Mouse (Mus musculus) hindbrain, embryonic 14.5 days (tissue): ENCODE measurements around the gene Oaz3. TPM values are rescaled to one million over a fixed set of nuclear protein-coding genes. Genes with fewer than 3 reads are reported as not detected.
A peak's percentile ranks its signal among the peaks of the same experiment; 100 is the strongest.

ENCODE experiments used
- ATAC-seq: fragments of 200-750 bp; cut with Nextera tagmentation; 2 replicates; pipeline ENCODE4 v1.8.0; 2017; ENCODE audit warnings: moderate number of reproducible peaks, mild to moderate bottlenecking, moderate TSS enrichment, moderate library complexity; ENCODE audit not compliant: low FRiP score
- DNase-seq: peaks from one replicate; pipeline ENCODE4 v3.0.0-alpha.2; 2015; ENCODE audit warnings: low spot score
- H3K27ac ChIP-seq: fragments of 300-500 bp; sonication (generic); 2 replicates; pipeline ENCODE4 v1.5.1; 2014; ENCODE audit warnings: mild to moderate bottlenecking, moderate library complexity
- H3K27me3 ChIP-seq: fragments of 300-500 bp; sonication (generic); 2 replicates; pipeline ENCODE4 v1.6.1; 2014; ENCODE audit warnings: mild to moderate bottlenecking, low read length, mixed read lengths; ENCODE audit not compliant: control insufficient read depth, insufficient read depth
- H3K36me3 ChIP-seq: fragments of 300-500 bp; sonication (generic); replicated peaks from 2 replicates; pipeline ENCODE4 v1.6.1; 2014; ENCODE audit not compliant: control insufficient read depth, insufficient read depth
- H3K4me1 ChIP-seq: fragments of 300-500 bp; sonication (generic); replicated peaks from 2 replicates; pipeline ENCODE4 v1.6.1; 2014; ENCODE audit warnings: antibody characterized with exemption, low read length, mixed read lengths; ENCODE audit not compliant: control insufficient read depth, insufficient read depth
- H3K4me2 ChIP-seq: fragments of 300-500 bp; sonication (generic); replicated peaks from 2 replicates; pipeline ENCODE4 v1.6.1; 2014; ENCODE audit warnings: mild to moderate bottlenecking, moderate library complexity
- H3K4me3 ChIP-seq: fragments of 300-500 bp; sonication (generic); replicated peaks from 2 replicates; pipeline ENCODE4 v1.5.1; 2014; ENCODE audit warnings: mild to moderate bottlenecking, low read length
- H3K9ac ChIP-seq: fragments of 300-500 bp; sonication (generic); 2 replicates; pipeline ENCODE4 v1.6.1; 2014
- H3K9me3 ChIP-seq: fragments of 300-500 bp; sonication (generic); 2 replicates; pipeline ENCODE4 v1.6.1; 2016; ENCODE audit warnings: low read length; ENCODE audit not compliant: control insufficient read depth
- WGBS: fragments of 180-500 bp; shearing (Covaris S2); extraction: QIAGEN DNeasy Blood & Tissue Kit; methylation state at CpG from one replicate; pipeline ENCODE4 v1.1.7; 2014; 5-methylcytosine and 5-hydroxymethylcytosine counted together
- polyA plus RNA-seq: library from polyadenylated mRNA; unstranded; fragments of >200 nt; fragmentation: Nextera tagmentation; extraction: Ambion mirVana; gene quantifications from 2 replicates; pipeline ENCODE4 v1.2.1, GENCODE M21; 2014

Gene Oaz3
- polyA plus RNA-seq, 1 experiment from 2014 or later, result 1.2 TPM

GRCm38 (mm10) chr3:94463926-94464578 lies 20.3 kb upstream of the Oaz3 start:
- Histone ChIP-seq H3K9ac (no peak overlapping the region; the same call in 1 of the 2 replicates), H3K4me1 (peaks cover 30% of the 10 kb centered on the region), H3K36me3 (no peaks in the 10 kb centered on the region), H3K9me3 (no peaks in the 10 kb centered on the region), H3K27me3 (no peaks in the 10 kb centered on the region), H3K4me3 (no peak overlapping the region), H3K27ac (peak overlapping the region; percentile 92), H3K4me2 (no peak overlapping the region)
- ATAC-seq, result peak; percentile 80
- WGBS, result 18% methylated on average over 11 of the region's 11 CpGs
- DNase-seq, result peak; percentile 71

GRCm38 (mm10) chr3:94459834-94460233 lies 16.1 kb upstream of the Oaz3 start:
- no peak overlapping the region for H3K4me3 ChIP-seq
- no peak for ATAC-seq
- H3K9me3 ChIP-seq, result no peaks in the 10 kb centered on the region
- no peak overlapping the region for H3K27ac ChIP-seq
- WGBS, result 97% methylated on average over 2 of the region's 2 CpGs
- H3K27me3 ChIP-seq, result no peaks in the 10 kb centered on the region
- H3K4me1 ChIP-seq, result peaks cover 14% of the 10 kb centered on the region
- no peak overlapping the region for H3K4me2 ChIP-seq
- H3K9ac ChIP-seq, result no peak overlapping the region
- no peak for DNase-seq
- H3K36me3 ChIP-seq, result no peaks in the 10 kb centered on the region

GRCm38 (mm10) chr3:94457055-94457454 lies 13.3 kb upstream of the Oaz3 start:
- Histone ChIP-seq H3K27ac (0 out of 2 replicates have a peak overlapping the region, but pooled peaks have one; percentile 53), H3K4me1 (no peaks in the 10 kb centered on the region), H3K9ac (no peak overlapping the region), H3K4me3 (no peak overlapping the region; the same call in 1 of the 2 replicates), H3K36me3 (no peaks in the 10 kb centered on the region), H3K9me3 (no peaks in the 10 kb centered on the region), H3K27me3 (no peaks in the 10 kb centered on the region), H3K4me2 (peak overlapping the region; percentile 42; the same call in 1 of the 2 replicates)
- DNase-seq (no peak), ATAC-seq (no peak)
- 77% methylated on average over 3 of the region's 3 CpGs for WGBS

DNA sequence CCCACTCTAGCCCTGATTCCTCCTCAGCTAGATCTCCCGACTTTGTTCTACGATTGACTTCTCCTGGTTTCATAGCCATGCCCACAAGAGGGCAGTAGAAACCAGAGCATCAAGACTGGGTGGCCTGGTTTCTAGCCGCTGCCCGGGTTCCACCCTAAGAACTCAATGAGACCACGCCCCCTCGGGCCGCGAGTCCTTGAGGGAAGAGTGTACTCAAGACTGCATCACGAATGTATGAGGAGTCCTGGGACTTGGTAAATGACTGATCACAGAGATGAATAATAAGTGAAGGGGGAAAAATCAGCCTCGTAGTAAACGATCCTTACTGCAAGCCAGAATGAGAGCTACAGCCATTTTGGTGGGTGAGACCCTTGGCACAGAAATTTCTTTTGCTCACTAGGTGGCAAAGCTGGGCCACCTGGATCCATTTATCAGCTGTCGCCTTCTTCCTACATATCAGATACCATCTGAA lies 12.8 kb upstream of the Oaz3 start:
- DNase-seq, result peak; percentile 96
- no peaks in the 10 kb centered on the region for H3K36me3 ChIP-seq
- no peaks in the 10 kb centered on the region for H3K27me3 ChIP-seq
- ATAC-seq, result peak; percentile 90
- peak overlapping the region; percentile 42 for H3K4me2 ChIP-seq
- H3K4me3 ChIP-seq, result peak overlapping the region; percentile 27
- peak overlapping the region; percentile 20; the same call in 1 of the 2 replicates for H3K9ac ChIP-seq
- H3K9me3 ChIP-seq, result no peaks in the 10 kb centered on the region
- 0 out of 2 replicates have a peak overlapping the region, but pooled peaks have one; percentile 53 for H3K27ac ChIP-seq
- WGBS, result 1% methylated on average over 12 of the region's 12 CpGs
- H3K4me1 ChIP-seq, result no peaks in the 10 kb centered on the region

DNA sequence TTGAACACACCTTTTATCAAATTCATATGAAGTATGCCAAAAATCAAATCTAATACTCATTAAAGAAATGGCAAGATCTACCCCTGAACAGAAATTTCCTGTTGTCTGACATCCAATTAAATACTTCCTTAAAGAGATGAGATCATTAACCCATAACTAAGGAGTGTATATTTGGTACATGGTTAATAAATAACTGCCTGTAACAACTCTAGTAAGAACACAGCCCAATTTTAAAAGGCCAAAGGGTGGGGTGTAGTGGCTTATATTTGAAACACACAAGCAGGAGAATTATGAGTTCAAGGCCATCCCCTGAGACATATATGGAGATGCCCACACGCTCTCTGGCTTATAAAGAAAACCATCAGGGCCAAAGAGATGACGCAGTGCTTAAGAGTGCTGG lies 5.7 kb upstream of the Oaz3 start:
- H3K36me3 ChIP-seq, result peaks cover 55% of the 10 kb centered on the region
- ATAC-seq (no peak), DNase-seq (no peak)
- no peaks in the 10 kb centered on the region for H3K9me3 ChIP-seq
- no peaks in the 10 kb centered on the region for H3K4me1 ChIP-seq
- no peak overlapping the region for H3K27ac ChIP-seq
- H3K9ac ChIP-seq, result no peak overlapping the region
- H3K27me3 ChIP-seq, result no peaks in the 10 kb centered on the region
- WGBS, result 98% methylated on average over 2 of the region's 2 CpGs
- H3K4me3 ChIP-seq, result no peak overlapping the region
- no peak overlapping the region for H3K4me2 ChIP-seq

DNA sequence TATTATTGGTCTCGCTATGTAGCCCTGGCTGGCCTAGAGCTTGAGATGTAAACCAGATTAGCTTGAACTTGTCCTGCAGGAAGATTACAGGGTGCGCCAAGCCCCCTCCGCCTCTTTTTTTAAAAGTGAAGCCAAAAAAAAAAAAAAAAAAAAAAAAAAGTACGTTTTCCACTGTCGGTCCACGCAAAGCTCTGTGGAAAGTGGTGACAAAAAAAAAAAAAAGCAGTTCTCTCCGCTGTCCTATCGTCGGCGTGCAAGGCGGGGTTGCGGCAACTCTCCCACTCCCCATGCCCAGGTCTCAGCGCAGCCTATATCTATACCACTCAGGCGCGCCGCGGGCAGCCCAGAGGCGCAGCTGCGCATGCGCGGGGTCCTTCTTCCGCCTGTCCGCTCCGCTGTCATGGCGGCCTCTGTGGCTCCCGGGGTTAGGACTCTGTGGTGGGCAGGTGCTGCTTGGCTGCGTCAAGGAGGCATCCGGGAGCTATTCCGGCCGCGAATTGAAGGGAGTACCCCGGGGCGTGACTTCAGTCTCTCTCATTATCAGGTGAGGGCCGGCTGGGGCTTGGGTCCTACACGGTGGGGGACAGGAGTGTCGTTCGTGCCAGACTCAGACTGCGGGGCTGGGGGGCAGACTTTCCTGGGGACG lies 641 bp downstream of the Oaz3 start, which contains the start of gene Mrpl9:
Gene Mrpl9, plus strand, starts transcription at position 368 of the 646 bp plus-strand sequence.
- WGBS, result 1% methylated on average over 39 of the region's 39 CpGs
- Histone ChIP-seq H3K4me1 (no peaks in the 10 kb centered on the region), H3K4me3 (peak within 1 kb of the TSS; percentile 98), H3K4me2 (peak within 1 kb of the TSS; percentile 91), H3K27me3 (no peaks in the 10 kb centered on the region), H3K9me3 (no peaks in the 10 kb centered on the region), H3K27ac (peak within 1 kb of the TSS; percentile 82), H3K36me3 (peaks cover 36% of the 10 kb centered on the region), H3K9ac (peak within 1 kb of the TSS; percentile 95)
- DNase-seq, result peak; percentile 98
- ATAC-seq, result peak; percentile 98

DNA sequence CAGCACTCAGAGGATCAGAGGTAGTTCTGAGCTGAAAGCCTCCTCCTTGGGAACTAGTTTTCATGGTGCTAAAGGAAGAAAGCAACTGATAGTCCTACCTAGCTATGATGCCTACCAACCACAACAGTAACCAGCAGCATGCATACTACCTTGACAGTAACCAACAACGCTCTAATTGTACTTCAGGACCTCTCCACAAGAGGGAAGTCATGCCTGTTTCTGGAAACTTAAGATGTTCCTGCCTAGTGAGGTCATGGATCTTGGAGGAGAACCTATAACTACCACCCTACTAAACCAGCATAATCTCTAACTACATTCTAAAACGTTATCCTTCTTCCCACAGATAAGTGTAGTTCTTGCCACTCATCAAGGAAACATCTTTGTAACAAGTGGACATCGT lies 2.5 kb downstream of the Oaz3 start:
- H3K27me3 ChIP-seq, result no peaks in the 10 kb centered on the region
- peaks cover 17% of the 10 kb centered on the region for H3K36me3 ChIP-seq
- no peaks in the 10 kb centered on the region for H3K4me1 ChIP-seq
- no peak overlapping the region for H3K9ac ChIP-seq
- ATAC-seq, result no peak
- H3K27ac ChIP-seq, result no peak overlapping the region
- WGBS, result 41% methylated on average over 3 of the region's 3 CpGs
- H3K4me2 ChIP-seq, result no peak overlapping the region
- H3K9me3 ChIP-seq, result no peaks in the 10 kb centered on the region
- no peak overlapping the region for H3K4me3 ChIP-seq
- DNase-seq, result no peak

DNA sequence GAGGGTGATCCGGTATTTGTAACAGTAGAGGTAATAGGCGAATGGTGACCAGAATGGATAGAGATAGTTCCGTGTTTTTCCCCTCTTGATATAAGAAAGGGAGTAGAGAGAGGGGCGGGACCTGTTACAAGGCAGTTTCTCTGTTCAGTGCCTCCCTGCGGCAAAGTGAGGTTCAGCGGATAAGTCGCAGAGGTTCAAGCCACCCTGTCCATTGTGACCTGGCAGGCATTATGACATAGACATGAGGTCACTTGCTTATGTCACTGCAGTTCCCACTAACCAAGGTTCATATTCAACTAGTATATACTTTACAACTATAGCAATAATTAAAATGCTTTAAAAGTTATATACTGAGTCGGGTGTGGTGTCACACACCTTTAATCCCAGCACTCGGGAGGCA lies 7.3 kb downstream of the Oaz3 start:
- 82% methylated on average over 9 of the region's 9 CpGs for WGBS
- H3K27ac ChIP-seq, result no peak overlapping the region
- H3K9ac ChIP-seq, result no peak overlapping the region
- H3K4me1 ChIP-seq, result no peaks in the 10 kb centered on the region
- DNase-seq (no peak), ATAC-seq (no peak)
- H3K36me3 ChIP-seq, result 0 out of 2 replicates have a peak, but pooled peaks cover 4% of the 10 kb centered on the region
- no peaks in the 10 kb centered on the region for H3K9me3 ChIP-seq
- H3K4me2 ChIP-seq, result no peak overlapping the region
- H3K4me3 ChIP-seq, result no peak overlapping the region
- no peaks in the 10 kb centered on the region for H3K27me3 ChIP-seq

- H3K9ac ChIP-seq, result no peak overlapping the region
- no peak overlapping the region for H3K27ac ChIP-seq
- H3K27me3 ChIP-seq, result no peaks in the 10 kb centered on the region
- WGBS, result 95% methylated on average over 2 of the region's 2 CpGs
- peaks cover 24% of the 10 kb centered on the region for H3K36me3 ChIP-seq
- ATAC-seq (no peak), DNase-seq (no peak)
- H3K4me2 ChIP-seq, result no peak overlapping the region
- no peaks in the 10 kb centered on the region for H3K4me1 ChIP-seq
- no peak overlapping the region for H3K4me3 ChIP-seq
- H3K9me3 ChIP-seq, result no peaks in the 10 kb centered on the region
These were observed 9.4 kb downstream of the Oaz3 start for GRCm38 (mm10) chr3:94434305-94434704.
